Mouse (Mus musculus): ENCODE data around the gene Cacna1c. TPM values are rescaled to one million over a fixed set of nuclear protein-coding genes. Genes with fewer than 3 reads are reported as not detected.

Gene Cacna1c
- polyA plus RNA-seq, 1 experiment from 2014 or later = 3.6 TPM

GRCm38 (mm10) chr6:118825400-118825871 is 370.8 kb downstream of the Cacna1c start:
- Histone ChIP-seq H3K4me2 (no peak overlapping the region), H3K4me1 (peaks cover 16% of the 10 kb centered on the region)

GRCm38 (mm10) chr6:118821536-118821935 is 374.7 kb downstream of the Cacna1c start:
- Histone ChIP-seq H3K27ac (no peak overlapping the region), H3K4me2 (no peak overlapping the region), H3K9ac (no peak overlapping the region), H3K9me3 (replicated peaks) (no peaks in the 10 kb centered on the region), H3K36me3 (ENCODE audit: poor library complexity, severe bottlenecking) (no peaks in the 10 kb centered on the region), H3K27me3 (no peaks in the 10 kb centered on the region), H3K4me3 (no peak overlapping the region), H3K4me1 (no peaks in the 10 kb centered on the region)
- ATAC-seq = no peak
- WGBS = 91% methylated on average over 5 of the region's 5 CpGs

More at GRCm38 (mm10) chr6:118825400-118825871, 370.8 kb downstream of the Cacna1c start:
- 73% methylated on average over 6 of the region's 6 CpGs for WGBS
- no peak overlapping the region for H3K9ac ChIP-seq
- H3K4me3 ChIP-seq = no peak overlapping the region
- no peaks in the 10 kb centered on the region for H3K27me3 ChIP-seq
- ATAC-seq = no peak
- H3K36me3 ChIP-seq (ENCODE audit: poor library complexity, severe bottlenecking) = no peaks in the 10 kb centered on the region
- no peak overlapping the region for H3K27ac ChIP-seq
- H3K9me3 ChIP-seq (replicated peaks) = 0 out of 2 replicates have a peak, but pooled peaks cover 2% of the 10 kb centered on the region

- 88% methylated on average over 7 of the region's 7 CpGs for WGBS
- H3K4me3 ChIP-seq = no peak overlapping the region
- H3K4me1 ChIP-seq = no peaks in the 10 kb centered on the region
- no peaks in the 10 kb centered on the region for H3K27me3 ChIP-seq
- H3K4me2 ChIP-seq = no peak overlapping the region
- H3K36me3 ChIP-seq (ENCODE audit: poor library complexity, severe bottlenecking) = no peaks in the 10 kb centered on the region
- no peak overlapping the region for H3K27ac ChIP-seq
- H3K9ac ChIP-seq = no peak overlapping the region
- no peak for ATAC-seq
- H3K9me3 ChIP-seq (replicated peaks) = no peaks in the 10 kb centered on the region
These were observed 376.6 kb downstream of the Cacna1c start for GRCm38 (mm10) chr6:118819657-118820056.

- Histone ChIP-seq H3K9ac (no peak overlapping the region), H3K27me3 (no peaks in the 10 kb centered on the region), H3K27ac (no peak overlapping the region), H3K4me3 (no peak overlapping the region), H3K4me1 (no peaks in the 10 kb centered on the region), H3K36me3 (ENCODE audit: poor library complexity, severe bottlenecking) (no peaks in the 10 kb centered on the region), H3K9me3 (replicated peaks) (no peaks in the 10 kb centered on the region), H3K4me2 (no peak overlapping the region)
- no peak for ATAC-seq
- WGBS = 67% methylated on average over 5 of the region's 5 CpGs
These were observed 378.2 kb downstream of the Cacna1c start for GRCm38 (mm10) chr6:118817928-118818503.

- Histone ChIP-seq H3K36me3 (ENCODE audit: poor library complexity, severe bottlenecking) (no peaks in the 10 kb centered on the region), H3K9me3 (replicated peaks) (no peaks in the 10 kb centered on the region), H3K9ac (no peak overlapping the region), H3K27me3 (no peaks in the 10 kb centered on the region), H3K27ac (no peak overlapping the region), H3K4me3 (no peak overlapping the region), H3K4me2 (no peak overlapping the region), H3K4me1 (no peaks in the 10 kb centered on the region)
- ATAC-seq = no peak
- 93% methylated on average over 6 of the region's 6 CpGs for WGBS
These were observed 380.0 kb downstream of the Cacna1c start for GRCm38 (mm10) chr6:118816253-118816652.

GRCm38 (mm10) chr6:118812556-118812955 is 383.7 kb downstream of the Cacna1c start:
- Histone ChIP-seq H3K4me1 (peaks cover 6% of the 10 kb centered on the region; the same call in 1 of the 2 replicates), H3K4me2 (no peak overlapping the region), H3K4me3 (no peak overlapping the region), H3K9ac (no peak overlapping the region), H3K27ac (no peak overlapping the region), H3K36me3 (ENCODE audit: poor library complexity, severe bottlenecking) (no peaks in the 10 kb centered on the region), H3K9me3 (replicated peaks) (no peaks in the 10 kb centered on the region), H3K27me3 (no peaks in the 10 kb centered on the region)
- WGBS = 62% methylated on average over 3 of the region's 3 CpGs
- no peak for ATAC-seq

- Histone ChIP-seq H3K4me3 (no peak overlapping the region), H3K9ac (no peak overlapping the region), H3K27me3 (no peaks in the 10 kb centered on the region), H3K4me2 (no peak overlapping the region), H3K36me3 (ENCODE audit: poor library complexity, severe bottlenecking) (no peaks in the 10 kb centered on the region), H3K9me3 (replicated peaks) (no peaks in the 10 kb centered on the region), H3K27ac (no peak overlapping the region), H3K4me1 (peaks cover 6% of the 10 kb centered on the region; the same call in 1 of the 2 replicates)
- 87% methylated on average over 4 of the region's 4 CpGs for WGBS
- ATAC-seq = no peak
These were observed 384.2 kb downstream of the Cacna1c start for GRCm38 (mm10) chr6:118812007-118812406.

- no peak for ATAC-seq
- no peak overlapping the region for H3K4me3 ChIP-seq
- WGBS = 29% methylated on average over 1 of the region's 1 CpGs
- H3K27ac ChIP-seq = no peak overlapping the region; the same call in 1 of the 2 replicates
- no peaks in the 10 kb centered on the region for H3K36me3 ChIP-seq (ENCODE audit: poor library complexity, severe bottlenecking)
- H3K4me2 ChIP-seq = no peak overlapping the region
- no peak overlapping the region for H3K9ac ChIP-seq
- H3K4me1 ChIP-seq = peaks cover 6% of the 10 kb centered on the region; the same call in 1 of the 2 replicates
- no peaks in the 10 kb centered on the region for H3K9me3 ChIP-seq (replicated peaks)
- H3K27me3 ChIP-seq = no peaks in the 10 kb centered on the region
These were observed 385.4 kb downstream of the Cacna1c start for GRCm38 (mm10) chr6:118810834-118811233.

- Histone ChIP-seq H3K27me3 (no peaks in the 10 kb centered on the region), H3K4me1 (peaks cover 11% of the 10 kb centered on the region), H3K4me2 (no peak overlapping the region), H3K27ac (no peak overlapping the region), H3K36me3 (ENCODE audit: poor library complexity, severe bottlenecking) (no peaks in the 10 kb centered on the region), H3K4me3 (no peak overlapping the region), H3K9ac (no peak overlapping the region), H3K9me3 (replicated peaks) (no peaks in the 10 kb centered on the region)
- 90% methylated on average over 4 of the region's 4 CpGs for WGBS
- ATAC-seq = no peak
These were observed 391.1 kb downstream of the Cacna1c start for GRCm38 (mm10) chr6:118805139-118805538.

GRCm38 (mm10) chr6:118802286-118802685 is 393.9 kb downstream of the Cacna1c start:
- Histone ChIP-seq H3K4me2 (0 out of 2 replicates have a peak overlapping the region, but pooled peaks have one; percentile 4), H3K9me3 (replicated peaks) (no peaks in the 10 kb centered on the region), H3K27me3 (no peaks in the 10 kb centered on the region), H3K4me1 (peaks cover 11% of the 10 kb centered on the region), H3K36me3 (ENCODE audit: poor library complexity, severe bottlenecking) (no peaks in the 10 kb centered on the region), H3K9ac (no peak overlapping the region), H3K27ac (no peak overlapping the region), H3K4me3 (no peak overlapping the region)
- no peak for ATAC-seq
- 51% methylated on average over 11 of the region's 11 CpGs for WGBS

- no peak for ATAC-seq
- no peak overlapping the region for H3K4me3 ChIP-seq
- H3K4me2 ChIP-seq = no peak overlapping the region
- H3K27ac ChIP-seq = no peak overlapping the region
- H3K9ac ChIP-seq = no peak overlapping the region
- no peaks in the 10 kb centered on the region for H3K9me3 ChIP-seq (replicated peaks)
- H3K36me3 ChIP-seq (ENCODE audit: poor library complexity, severe bottlenecking) = no peaks in the 10 kb centered on the region
- WGBS = 81% methylated on average over 4 of the region's 4 CpGs
- peaks cover 20% of the 10 kb centered on the region for H3K4me1 ChIP-seq
- H3K27me3 ChIP-seq = no peaks in the 10 kb centered on the region
These were observed 399.8 kb downstream of the Cacna1c start for GRCm38 (mm10) chr6:118796393-118796792.

- no peak overlapping the region for H3K4me3 ChIP-seq
- H3K27me3 ChIP-seq = no peaks in the 10 kb centered on the region
- no peak for ATAC-seq
- no peak overlapping the region for H3K4me2 ChIP-seq
- H3K4me1 ChIP-seq = peaks cover 22% of the 10 kb centered on the region
- no peaks in the 10 kb centered on the region for H3K36me3 ChIP-seq (ENCODE audit: poor library complexity, severe bottlenecking)
- no peak overlapping the region; the same call in 1 of the 2 replicates for H3K9ac ChIP-seq
- no peaks in the 10 kb centered on the region for H3K9me3 ChIP-seq (replicated peaks)
- no peak overlapping the region for H3K27ac ChIP-seq
These were observed 400.5 kb downstream of the Cacna1c start for GRCm38 (mm10) chr6:118795716-118796115.

GRCm38 (mm10) chr6:118791921-118792368 is 404.3 kb downstream of the Cacna1c start:
- Histone ChIP-seq H3K27me3 (no peaks in the 10 kb centered on the region), H3K36me3 (ENCODE audit: poor library complexity, severe bottlenecking) (no peaks in the 10 kb centered on the region), H3K9ac (no peak overlapping the region), H3K4me1 (peaks cover 22% of the 10 kb centered on the region), H3K4me3 (no peak overlapping the region), H3K27ac (peak overlapping the region; percentile 45; the same call in 1 of the 2 replicates), H3K9me3 (replicated peaks) (no peaks in the 10 kb centered on the region), H3K4me2 (peak overlapping the region; percentile 19; the same call in 1 of the 2 replicates)
- peak; percentile 66 for ATAC-seq
- WGBS = 37% methylated on average over 5 of the region's 5 CpGs

Data from forebrain, embryonic 13.5 days (tissue).